Mouse (Mus musculus) T-helper 1 cell (primary cell): ENCODE measurements at regions not wholly inside any gene's neighbourhood (a gene's known extent, or its start where the extent isn't known, plus 50 kb on each side); places are given as distances from the start of the nearest gene placed in this dataset.

Experiments used
- in situ Hi-C: fragments of 300-600 bp; cut with MboI, MseI; formaldehyde crosslinking; loops from one replicate; pipeline ENCODE4 v1.15.1; 2025; ENCODE audit warnings: high pct_unique_total_duplicates

GRCm38 (mm10) chr4:89508103-89508763, 171.0 kb upstream of the Dmrta1 start:
- in situ Hi-C loops = no loop called here

GRCm38 (mm10) chr4:89505368-89505819, 173.8 kb upstream of the Dmrta1 start:
- in situ Hi-C loops = no loop called here

DNA sequence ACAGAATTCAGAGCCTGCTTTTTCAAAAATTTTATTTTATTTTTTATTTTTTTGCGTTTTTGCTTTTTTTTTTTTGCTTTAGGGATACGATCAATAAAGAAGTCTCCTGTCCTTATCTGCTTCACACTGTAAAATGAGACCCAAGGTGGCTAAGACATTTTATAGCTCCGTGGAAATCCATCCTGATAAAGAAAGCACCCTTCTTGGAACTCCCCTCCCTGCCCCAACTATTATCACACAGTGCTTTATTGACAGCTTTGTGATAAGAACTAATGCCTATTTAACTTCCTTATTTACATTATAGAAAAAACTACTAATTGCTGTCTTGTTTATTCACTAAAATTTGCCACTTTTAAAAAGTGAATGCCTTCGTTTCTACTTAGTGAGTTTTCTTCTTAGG, 179.0 kb upstream of the Dmrta1 start:
- in situ Hi-C loops = no loop called here

DNA sequence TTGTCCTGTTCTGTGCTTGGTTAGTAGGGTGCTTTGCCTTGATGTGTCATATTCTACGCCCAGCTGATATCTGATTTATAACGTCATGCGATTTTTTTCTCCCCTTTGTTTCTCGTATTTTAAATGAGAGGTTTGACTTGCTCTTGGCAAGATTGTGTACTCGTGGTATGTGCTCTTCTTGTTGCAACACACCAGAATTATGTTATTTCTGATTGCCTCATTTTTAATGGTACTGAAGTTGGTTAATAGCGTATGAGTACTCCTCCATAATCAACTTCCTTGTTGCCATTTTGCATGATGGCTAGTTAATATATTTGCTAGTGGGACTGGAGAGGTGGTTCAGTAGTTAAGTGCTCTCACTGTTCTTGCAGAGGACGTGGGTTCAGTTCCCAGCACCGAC, 180.1 kb upstream of the Cdkn2b start:
- in situ Hi-C loops = no loop called here

GRCm38 (mm10) chr4:89487416-89488165, 176.8 kb upstream of the Cdkn2b start:
- in situ Hi-C loops = no loop called here

DNA sequence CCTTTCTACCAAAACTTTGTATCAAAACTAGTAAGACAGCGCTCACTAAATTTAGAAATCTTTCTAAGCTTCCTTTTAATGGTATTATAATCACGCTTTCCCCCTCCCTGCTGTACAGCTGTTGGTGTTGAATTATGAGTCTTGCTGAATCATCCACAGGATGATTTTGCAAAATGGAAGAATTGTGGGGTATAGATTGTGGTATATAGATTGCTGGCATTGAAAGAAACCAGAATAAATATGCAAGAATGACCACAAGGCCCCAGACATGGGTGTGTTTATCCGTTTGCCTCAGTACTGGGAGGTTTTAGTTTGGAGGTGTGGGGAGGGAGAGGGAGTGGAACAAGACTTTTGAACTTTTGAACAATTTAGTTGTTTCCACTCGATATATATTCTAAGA, 176.1 kb upstream of the Cdkn2b start:
- in situ Hi-C loops = no loop called here

DNA sequence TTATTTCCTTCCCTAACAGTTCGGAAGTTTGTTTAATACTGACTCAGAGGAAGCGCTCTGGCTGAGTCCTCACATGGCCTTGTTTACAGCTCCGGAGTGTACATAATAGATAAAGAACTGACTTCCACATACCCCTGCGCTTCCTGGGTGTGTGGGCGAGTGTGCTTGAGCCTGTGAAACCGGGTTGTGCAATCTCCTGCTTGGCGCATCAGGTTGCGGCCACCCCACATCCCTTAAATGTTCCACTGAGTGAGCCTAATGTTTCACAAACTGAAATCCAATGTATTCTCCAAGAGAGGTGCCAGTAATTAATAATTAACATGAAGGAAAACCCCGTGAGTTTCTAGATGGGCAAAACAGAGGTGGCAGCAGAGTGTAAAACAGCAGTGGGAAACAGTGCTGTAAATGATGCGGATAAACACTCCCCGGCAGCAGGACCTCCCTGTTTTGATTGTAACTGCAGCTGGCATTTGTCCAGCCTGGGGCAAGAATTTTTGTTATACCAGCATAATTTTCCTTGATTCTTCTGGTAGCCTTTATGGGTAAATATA, 175.2 kb upstream of the Cdkn2b start:
- in situ Hi-C loops = no loop called here

DNA sequence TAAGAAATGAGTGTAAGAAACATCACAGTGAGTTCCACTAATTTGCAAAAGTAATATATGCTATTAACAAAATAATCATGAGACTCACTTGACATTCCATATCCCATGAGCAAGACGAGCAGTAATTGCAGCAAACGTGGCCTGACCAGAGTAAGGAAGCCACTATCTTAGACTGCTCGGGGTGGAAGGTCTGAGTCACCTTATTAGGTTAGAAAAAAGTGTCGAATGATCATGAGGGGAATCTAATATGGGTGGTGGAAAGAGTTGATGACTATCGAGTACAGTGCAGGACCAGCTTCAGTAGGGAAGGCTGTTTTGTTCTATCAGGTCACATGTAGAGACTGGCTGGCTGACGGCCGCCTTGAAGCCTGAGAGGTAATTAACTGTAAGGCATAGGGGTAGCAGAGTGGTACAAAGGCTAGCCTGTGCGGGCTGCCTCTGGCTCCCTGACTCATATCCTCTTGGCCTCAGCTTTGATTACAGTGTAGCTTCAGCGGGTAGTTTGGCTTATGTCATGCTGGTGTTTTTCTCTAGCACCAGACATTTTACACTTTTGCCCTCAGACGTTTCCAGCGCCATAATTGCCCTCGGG, 167.9 kb upstream of the Cdkn2b start:
- in situ Hi-C loops = no loop called here

DNA sequence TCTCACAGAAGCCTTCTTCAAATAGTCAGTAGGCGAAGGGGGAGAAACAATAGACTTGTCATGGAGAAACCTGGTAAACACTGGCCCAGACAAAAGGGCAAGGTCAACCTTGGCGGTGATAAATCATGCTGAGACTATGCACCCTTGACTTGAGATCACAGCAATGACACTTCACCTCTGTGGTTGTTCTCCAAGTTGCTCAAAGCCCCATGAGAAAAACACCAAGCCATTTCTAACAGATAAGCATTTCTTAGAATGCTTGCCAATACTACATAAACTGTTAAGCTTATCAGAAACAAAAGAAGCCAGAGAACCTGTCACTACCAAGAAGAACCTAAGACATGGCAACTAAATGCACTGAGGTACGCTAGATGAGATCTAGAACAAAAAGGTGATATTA, 165.0 kb upstream of the Cdkn2b start:
- in situ Hi-C loops = no loop called here

- in situ Hi-C loops = no loop called here
Observed at GRCm38 (mm10) chr4:89474836-89475541, 164.2 kb upstream of the Cdkn2b start.

GRCm38 (mm10) chr4:89471426-89471825, 160.6 kb upstream of the Cdkn2b start:
- in situ Hi-C loops = no loop called here

- in situ Hi-C loops = no loop called here
Observed at GRCm38 (mm10) chr4:89470756-89471155, 159.9 kb upstream of the Cdkn2b start.

DNA sequence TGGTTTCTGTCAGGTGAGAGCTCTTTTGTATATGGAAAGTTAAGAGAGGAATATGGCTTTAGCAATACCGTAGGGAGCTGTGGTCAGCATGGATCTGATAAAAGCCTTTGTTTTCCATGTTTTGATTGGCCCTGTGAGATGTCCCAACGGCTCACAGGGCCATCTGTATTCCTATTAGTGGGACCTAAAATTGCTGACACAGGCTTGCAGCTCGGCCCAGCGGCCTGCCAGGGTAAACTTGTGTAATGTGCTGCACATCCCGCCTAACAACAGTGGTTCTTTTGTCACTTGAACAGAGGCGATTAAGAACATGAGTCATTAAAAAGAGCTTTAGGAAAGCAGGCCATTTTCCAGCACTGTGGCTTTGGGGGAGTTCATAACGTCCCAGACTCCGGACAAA, 159.0 kb upstream of the Cdkn2b start:
- in situ Hi-C loops = no loop called here

- in situ Hi-C loops = no loop called here
Observed at GRCm38 (mm10) chr4:89469406-89469805, 158.6 kb upstream of the Cdkn2b start.

GRCm38 (mm10) chr4:89466766-89467165, 155.9 kb upstream of the Cdkn2b start:
- in situ Hi-C loops = no loop called here

DNA sequence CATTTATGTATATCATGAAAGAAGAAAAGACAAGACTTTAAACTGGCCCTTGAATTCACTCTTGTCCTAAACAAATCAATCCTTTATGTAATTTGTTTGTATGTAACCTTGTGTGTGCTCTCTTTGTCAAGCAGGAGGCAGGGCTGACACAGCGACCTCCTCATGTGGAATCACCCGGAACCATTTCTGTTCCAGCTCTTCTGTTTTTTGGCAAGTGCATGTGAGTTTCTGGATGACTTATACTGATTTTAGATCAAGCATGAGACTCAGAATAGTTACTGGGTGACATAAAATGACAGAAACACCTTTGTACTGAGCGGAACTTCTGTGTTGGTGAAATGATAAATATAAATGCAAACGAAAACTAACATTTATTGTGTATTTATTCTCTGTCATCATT, 152.3 kb upstream of the Cdkn2b start:
- in situ Hi-C loops = no loop called here

- in situ Hi-C loops = no loop called here
Observed at GRCm38 (mm10) chr4:89460170-89460762, 149.4 kb upstream of the Cdkn2b start.

DNA sequence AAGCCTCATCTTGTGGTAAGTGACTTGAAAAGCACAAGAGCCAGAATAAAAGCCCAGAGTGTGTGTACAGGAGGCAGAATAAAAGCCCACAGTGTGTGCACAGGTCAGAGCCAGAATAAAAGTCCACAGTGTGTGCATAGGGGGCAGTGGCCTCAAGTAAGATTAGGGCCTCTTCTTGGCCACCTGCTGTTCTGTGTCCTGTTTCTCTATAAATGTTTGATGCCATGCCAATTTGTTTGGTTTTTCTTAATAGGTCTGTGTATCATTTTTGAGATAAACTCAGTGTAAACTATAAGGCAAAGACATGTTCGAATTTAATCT, 148.5 kb upstream of the Cdkn2b start:
- in situ Hi-C loops = no loop called here

GRCm38 (mm10) chr4:89458628-89459345, 147.9 kb upstream of the Cdkn2b start:
- in situ Hi-C loops = no loop called here

GRCm38 (mm10) chr4:89457861-89458260, 147.0 kb upstream of the Cdkn2b start:
- in situ Hi-C loops = no loop called here

DNA sequence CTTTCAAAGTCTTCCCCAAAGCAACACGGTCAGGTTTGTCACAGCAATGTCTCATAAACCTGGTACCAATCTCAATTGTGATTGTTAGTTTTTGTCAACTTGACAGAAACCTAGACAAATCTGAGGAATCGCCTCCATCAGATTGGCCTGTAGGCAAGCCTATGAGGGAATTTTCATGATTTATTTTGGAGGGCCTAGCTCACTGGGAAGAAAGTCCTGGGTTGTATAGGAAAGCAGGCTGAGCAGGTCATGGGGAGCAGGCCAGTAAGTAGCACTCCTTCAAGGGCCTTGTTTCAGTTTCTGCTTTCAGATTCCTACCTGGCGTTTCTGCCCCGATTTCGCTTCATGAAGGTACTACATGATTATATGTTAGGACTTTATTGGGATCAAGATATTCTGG, 144.1 kb upstream of the Cdkn2b start:
- in situ Hi-C loops = no loop called here
